Mouse (Mus musculus): ENCODE results near the gene Eef1akmt3.
"Not testable (repeated sequence)": the region's sequence is repeated elsewhere in the genome, so short reads cannot be mapped to it uniquely, and the experiment has no call there.

Eef1akmt3 gene

DNA sequence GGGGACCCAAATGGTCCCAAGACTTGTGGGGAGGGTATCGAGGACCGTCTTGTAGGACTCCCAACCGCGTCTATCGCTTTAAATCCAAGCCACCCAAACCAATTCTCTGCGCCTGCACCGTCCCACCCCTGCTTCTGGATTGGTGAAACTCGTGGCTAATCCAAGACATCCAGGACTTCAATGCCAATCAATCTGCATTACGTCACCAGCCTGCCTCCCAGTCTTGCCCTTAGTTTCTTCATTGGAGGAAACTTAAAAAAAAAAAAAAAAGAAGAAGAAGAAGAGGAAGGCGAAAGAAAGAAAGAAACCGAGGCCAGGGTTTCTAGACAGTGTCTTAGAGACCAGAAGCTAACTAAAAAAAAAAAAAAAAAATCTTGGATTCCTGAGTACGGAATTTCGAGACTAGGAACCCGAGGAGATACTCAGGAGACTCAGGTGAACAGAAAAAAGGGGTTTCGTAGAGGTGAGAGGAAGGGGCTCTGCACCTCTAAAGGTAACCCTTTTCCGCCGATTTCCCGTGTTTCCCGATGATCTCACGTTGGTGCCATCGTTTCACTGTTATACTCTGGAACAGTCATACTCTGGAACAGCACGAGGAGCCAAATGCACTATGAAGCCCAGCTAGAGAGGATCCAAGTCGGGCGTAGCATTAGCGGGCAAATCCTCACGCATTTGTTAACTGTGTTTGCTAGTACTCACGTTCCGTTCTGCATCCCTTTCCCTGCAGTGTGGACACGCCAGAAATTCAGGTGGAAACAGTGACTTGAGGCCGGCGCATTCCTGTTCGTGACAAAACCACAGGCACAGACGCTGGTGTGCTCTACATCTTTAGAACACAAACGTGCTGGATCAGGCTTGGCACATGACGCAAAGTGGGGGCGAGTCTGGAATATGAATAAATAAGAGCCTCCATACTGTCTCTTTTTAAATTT, 29.1 kb upstream of the Eef1akmt3 start, which contains the start of gene Tspan31:
TSS of gene Tspan31 (minus strand) at position 75 of the 932 bp plus-strand sequence.
- peak; percentile 90 for DNase-seq

DNA sequence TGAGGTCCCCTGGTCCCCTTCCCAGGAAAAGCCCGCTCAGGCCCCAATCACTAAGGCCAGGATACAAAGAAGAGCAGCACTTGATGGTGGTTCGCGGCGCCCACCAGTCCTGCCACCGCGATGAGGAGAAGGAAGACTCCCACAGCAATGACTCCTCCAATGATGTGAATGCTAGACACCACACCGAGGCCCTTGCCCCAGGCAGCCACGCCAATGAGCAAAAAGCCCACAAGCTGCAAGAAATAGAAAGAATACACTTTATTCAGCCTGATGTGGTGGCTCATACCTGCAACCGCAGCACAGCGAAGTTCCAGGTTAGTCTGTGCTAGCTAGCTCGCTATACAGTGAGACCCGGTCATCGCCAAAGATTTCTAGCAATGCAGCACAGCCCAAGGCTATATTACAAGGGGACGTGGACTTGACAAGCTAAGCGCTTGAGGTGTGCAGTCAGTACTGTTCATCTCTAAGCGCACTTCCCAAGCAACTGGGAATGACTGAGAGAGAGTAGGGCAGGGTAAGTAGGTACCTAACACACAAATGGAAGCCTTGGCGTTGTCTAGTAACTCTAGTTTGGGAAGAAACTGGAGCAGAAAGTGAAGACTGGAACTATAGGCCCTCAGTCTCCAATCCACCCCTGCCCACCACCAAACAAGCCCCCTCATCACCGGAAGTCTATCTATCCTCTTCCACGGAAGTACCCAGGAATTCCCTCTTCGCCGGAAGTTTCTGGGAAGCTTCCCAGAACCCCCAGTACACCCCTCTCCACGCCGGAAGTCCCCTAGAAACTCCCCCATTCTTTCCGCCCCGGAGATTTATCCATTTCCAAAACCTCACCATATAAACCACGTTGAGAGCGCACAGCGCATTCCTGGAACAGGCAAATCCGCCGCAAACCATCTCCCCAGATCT, 28.2 kb upstream of the Eef1akmt3 start:
- no peak for DNase-seq

DNA sequence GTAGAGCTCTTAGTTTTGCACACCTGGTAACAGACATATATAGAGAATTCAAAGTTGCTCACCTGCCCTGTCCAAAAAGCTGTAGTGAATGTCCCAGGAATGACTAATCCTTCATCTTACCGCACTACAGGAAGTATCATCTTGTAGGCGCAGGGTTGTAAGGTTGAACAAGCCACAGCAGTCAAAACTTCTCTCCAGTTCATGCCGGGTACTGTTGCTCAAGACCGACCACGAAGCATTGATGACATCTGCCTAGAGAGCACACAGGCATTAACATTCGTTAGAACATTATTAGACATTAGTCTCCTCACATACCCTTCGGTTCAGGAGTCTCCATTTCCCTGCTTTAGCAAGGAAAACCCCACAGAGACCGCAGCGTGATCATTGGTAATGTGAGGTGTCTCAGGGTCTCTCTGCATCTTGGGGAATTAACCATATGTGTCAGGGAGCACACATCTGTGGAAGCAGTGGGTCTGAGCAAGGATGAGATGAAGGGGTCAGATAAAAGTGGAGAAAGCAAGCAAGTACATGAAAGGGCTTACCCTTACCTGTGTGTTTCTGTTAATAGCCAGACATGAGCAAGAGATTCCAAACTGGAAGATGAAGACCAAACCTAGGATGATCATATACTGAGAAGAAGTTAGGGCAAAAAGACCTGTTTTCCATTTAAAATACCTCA, 27.2 kb upstream of the Eef1akmt3 start:
- no peak for DNase-seq

DNA sequence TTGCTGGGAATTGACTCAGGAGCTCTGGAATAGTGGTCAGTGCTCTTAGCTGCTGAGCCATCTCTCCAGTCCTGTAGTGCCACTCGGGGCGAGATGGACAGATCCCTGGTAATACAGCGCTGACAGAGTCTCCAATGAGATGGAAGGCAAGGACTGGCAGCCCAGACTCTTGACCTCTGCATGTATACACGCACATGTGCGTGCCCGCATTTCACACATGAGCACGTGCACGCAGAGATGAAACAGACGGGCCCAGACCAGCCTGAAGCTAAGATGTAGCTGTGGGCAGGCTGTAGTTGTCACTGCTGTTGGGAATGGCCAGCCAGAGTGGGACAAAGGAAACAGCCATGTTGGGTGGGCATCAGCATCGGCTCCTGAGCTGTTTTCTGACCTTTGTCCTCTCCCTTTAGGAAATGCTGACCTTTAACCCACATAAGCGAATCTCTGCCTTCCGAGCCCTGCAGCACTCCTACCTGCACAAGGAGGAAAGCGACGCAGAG, 25.3 kb upstream of the Eef1akmt3 start:
- no peak for DNase-seq

DNA sequence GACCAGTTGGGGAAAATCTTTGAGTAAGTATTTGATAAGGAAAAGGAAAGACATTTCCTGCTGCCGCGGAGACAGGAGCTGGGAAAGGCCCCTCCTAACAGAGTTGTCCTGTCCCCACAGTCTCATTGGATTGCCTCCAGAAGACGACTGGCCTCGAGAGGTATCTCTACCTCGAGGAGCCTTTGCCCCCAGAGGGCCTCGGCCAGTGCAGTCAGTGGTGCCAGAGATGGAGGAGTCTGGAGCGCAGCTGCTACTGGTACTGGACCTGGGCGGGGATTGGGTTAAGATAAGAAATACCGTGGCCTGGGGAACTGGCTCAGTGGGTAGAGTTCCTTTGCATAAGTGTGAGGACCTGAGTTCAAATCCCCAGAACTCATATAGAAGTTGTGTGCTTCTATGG, 24.7 kb upstream of the Eef1akmt3 start:
- no peak for DNase-seq

DNA sequence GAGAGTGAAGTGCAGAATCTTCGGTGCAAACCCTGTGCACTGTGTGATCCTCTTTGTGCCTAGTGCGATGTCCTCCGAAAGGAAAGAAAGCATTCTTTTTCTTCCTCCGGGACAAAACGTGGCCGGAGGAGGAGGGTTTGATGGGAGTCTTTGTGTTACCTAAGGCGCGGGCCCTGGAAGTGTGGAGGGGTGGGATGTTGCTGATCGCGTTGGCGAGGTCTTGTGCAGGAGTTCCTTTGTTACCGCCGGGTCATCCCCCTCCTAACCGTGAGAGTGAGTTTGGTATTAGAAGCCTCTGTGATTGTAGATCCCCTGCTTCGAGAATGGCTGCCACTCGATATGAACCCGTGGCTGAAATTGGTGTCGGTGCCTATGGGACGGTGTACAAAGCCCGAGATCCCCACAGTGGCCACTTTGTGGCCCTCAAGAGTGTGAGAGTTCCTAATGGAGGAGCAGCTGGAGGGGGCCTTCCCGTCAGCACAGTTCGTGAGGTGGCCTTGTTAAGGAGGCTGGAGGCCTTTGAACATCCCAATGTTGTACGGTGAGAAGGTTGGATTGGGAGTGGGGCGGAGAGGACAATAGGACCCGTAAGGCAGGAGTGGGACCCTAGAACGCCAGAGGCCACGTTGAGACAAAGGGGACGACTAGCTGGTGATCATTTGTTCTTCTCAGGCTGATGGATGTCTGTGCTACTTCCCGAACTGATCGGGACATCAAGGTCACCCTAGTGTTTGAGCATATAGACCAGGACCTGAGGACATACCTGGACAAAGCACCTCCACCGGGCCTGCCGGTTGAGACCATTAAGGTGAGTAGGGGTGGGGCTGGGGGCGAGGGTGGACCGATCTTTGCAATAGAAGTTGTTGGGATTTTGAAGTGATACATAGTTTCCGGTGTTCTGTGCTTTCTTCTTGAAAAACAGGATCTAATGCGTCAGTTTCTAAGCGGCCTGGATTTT, 22.9 kb upstream of the Eef1akmt3 start:
- DNase-seq = no peak

DNA sequence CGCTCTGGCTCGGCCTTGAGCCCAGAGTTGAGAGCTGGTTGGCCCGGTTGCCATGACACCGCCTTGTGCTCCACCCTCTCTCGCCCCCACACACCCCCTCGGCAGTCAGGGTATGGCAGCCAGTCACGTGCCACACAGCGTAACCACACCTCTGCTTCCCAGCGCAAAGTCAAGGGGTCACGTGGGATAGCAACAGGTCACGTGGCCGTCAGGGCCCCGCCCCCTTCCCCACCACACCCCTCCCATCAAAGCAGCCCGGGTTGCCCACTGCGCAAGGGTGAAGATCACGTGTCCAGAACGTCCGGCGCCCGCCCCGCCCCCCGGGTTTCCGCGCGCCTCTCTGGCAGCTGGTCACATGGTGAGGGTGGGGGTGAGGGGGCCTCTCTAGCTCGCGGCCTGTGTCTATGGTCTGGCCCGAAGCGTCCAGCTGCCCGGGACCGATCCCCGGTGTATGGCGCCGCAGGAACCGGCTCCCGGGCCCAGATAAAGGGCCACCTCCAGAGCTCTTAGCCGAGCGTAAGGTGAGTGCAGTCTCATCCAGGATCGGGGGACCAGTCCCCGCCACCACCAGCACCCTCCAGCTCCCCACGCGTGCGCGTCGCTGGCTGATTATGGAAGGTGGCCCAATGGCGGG, 22.0 kb upstream of the Eef1akmt3 start, which contains the start of gene Cdk4:
TSS of gene Cdk4 (plus strand) at position 296 of the 634 bp plus-strand sequence.
- peak; percentile 99 for DNase-seq

DNA sequence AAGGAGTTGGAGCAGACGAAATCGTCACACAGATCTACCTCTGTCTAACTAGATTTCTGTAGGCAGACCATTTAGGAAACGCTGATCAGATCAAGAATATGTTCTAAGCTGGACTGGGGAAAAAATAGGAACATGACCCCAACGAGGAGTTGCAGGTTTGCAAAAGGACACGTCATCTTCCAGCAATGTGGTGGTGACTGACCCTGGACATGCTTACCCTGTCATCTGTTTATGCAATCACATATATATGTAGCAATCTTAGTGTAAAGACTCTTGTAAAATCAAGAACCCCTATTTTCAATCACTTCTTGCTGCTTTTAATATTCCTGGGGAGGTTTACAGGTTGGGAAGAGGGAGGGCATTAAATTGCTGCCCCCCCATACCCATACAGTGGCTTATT, 21.2 kb upstream of the Eef1akmt3 start:
- no peak for DNase-seq

DNA sequence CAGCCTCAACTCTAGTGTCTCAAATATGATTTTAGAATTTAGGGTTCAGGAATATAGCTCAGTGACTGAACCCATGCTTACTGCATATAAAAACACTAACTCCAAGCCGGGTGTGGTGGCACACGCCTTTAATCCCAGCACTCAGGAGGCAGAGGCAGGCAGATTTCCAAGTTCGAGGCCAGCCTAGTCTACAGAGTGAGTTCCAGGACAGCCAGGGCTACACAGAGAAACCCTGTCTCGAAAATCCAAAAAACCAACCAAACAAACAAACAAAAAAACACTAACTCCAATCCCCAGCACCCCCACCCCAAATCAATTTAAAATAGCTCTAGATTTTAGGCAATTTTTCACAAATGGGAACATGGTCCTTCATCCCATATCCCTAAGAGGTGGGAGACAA, 20.8 kb upstream of the Eef1akmt3 start:
- DNase-seq = not testable (repeated sequence)

DNA sequence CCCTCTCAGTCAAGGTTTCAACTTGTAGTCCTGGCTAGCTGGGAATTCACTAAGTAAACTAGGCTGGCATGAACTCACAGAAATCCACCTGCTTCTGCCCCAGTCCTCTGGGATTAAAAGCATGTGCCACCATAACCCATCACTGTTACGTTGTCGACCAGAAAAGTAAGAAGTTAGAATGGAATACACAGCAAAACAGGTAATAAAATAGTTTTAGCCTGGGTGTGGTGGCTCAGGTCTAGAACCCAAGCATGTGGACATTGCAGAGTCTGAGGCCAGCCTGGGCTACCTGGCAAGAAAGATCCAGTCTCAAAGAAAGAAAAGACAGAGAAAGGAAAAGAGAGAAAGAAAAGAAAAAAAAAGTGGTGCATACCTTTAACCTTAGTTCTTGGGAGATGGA, 20.2 kb upstream of the Eef1akmt3 start:
- no peak for DNase-seq

DNA sequence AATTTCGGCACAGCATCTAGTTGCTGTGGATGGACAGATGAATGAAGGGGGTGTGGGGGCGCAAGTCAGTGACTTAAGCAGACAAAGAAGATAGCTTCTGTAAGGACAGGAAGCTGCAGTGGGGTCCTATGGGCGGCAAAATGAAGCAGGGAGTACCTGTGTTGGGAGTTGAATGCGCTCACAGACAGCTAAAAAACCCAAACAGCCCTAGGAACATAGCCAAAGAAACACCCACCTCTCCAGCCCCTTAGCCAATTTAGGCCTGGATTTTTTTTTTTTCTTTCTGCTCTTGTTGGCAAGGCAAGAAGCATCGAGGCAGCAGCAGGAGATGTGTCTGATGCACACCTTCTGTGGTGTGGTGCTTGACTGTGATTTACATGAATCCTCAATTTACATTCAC, 19.8 kb upstream of the Eef1akmt3 start:
- no peak for DNase-seq

DNA sequence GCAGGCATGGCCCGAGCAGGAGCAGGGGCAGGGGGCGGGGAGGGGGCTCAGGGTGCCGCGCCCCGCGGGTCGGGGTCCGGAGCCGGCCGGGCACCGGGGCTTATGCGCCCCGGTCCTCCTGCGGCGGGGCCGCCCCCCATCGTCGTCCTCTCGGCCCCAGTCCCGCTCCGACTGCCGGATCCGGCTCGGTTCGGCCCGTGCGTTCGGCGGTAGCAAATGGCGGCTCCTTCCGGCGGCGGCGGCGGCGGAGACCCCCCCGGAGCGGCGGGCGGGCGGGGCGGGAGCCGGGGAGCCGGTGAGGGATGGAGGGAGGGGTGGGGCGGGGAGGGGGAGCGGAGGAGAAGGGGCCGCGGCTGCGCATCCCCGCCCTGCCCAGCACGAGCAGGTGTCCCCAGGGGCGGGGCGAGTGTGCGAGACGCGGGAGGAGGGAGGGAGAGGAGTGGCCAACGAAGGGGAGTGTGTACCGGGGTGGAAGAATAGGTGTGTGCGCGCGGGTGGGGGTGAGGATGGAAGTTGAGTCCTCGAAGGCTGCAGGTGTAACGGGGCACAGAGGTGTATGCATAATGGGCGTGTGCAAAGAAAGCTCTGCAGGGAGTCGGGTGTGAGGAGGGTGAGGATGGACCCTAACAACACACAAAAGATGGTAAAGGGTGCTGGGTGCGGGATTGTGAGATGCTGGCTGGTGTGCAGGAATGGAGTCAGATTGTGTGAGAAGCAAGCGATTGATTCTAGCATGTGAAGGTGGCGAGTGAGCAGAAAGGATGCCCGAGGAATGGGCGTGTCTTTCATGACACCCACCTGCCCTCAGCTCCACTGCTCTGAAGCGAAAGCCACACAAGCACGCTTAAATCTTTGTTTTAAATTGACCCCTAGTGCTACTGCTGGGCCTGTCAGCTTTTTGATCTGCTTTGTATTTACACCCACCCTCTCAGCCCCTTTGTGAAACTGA, 18.9 kb upstream of the Eef1akmt3 start, which contains the start of gene March9:
TSS of gene March9 (minus strand) at position 217 of the 949 bp plus-strand sequence.
- DNase-seq = peak; percentile 77

DNA sequence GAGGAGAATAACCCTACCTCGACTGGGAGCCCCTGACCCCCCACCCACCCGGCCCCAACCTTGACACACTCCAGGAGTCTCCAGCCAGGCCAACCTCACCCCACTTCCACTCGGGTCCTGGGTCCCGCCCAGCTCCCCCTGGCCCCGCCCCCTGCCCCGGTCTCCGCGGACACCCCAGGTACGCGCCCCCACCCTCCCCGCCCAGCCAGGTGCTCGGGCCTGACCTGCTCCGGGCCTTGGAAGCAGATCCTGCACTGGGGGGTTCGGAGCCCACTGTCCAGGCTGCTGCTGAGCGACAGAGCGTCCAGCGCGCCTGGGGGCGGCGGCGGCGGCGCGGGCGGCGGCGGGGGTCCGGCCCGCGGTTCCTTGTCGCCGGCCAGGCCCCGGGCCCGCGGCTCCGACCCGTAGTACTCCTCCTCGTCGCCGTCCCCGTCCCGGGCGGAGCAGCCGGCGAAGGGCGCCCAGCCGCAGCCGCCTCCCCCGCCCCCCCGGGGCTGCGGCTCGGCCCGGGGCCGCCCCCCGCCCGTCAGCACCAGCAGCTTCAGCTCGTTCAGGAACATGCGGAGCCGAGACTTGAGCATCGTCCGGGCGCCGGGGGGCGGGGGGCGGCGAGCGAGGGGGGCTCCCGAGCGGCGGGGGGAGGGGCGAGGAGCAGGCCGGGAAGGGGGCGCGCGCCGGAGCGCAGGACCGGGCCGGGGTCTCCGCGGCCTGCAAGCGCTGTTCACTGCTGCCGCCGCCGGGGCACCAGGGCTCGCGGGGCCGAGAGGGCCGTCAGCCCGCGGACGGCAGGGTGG, 18.1 kb upstream of the Eef1akmt3 start:
- DNase-seq = no peak

DNA sequence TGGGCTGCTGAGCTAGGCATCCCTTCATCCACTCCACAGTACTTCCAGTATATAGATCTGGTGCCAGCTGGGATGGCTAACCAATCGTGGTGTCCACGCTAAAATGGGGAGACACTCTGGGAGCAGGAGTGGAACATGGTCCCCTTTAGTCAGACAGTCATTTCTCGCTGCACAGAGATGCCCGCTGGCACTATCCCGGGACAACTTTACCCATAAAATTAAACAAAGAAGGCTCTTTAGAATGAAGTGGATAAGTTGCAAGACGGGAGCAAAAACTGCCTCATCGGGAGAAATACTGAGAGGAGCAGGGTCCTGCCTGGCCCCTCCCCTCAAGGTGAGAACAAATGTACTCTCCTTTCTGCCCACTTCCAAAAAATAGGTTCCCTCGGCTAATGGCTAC, 17.4 kb upstream of the Eef1akmt3 start:
- DNase-seq = no peak

DNA sequence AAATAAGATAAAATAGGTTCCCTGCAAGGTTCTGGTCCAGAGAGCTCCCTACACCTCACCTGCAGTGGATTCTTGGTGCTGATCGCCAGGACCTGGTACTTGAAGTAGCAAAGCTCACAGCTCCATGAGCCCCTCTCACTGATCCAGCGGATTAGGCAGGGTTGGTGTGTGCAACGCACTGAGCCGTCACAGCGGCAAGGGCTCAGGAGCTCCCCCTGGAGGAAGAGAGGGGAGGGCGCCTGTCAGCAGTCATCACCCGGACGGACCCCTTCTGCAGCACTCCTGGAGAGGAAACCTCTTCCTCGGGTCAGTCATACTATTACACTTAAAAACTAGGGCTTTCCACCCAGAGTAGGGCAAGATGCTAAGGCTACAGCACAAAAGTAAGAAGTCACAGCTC, 16.8 kb upstream of the Eef1akmt3 start:
- peak; percentile 72 for DNase-seq

DNA sequence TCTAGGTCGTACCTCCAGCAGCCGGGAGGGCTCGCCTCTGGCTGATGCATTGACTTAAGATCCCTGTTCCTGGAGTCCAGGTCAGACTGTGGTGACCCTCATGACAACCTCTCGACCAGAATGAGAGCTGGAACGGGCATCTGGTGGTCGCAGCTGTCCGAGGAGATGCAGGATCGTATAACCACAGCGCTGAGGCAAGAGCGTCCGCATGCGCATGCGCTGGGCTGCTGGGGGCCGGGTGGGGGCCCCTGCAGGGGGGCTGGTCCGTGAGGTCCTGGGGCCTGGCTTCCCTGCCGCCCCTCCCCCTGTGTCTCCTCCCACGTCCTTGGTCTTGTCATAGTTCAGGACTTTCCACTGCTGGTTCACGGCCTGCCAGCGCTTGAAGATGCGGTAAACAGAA, 15.2 kb upstream of the Eef1akmt3 start:
- no peak for DNase-seq

DNA sequence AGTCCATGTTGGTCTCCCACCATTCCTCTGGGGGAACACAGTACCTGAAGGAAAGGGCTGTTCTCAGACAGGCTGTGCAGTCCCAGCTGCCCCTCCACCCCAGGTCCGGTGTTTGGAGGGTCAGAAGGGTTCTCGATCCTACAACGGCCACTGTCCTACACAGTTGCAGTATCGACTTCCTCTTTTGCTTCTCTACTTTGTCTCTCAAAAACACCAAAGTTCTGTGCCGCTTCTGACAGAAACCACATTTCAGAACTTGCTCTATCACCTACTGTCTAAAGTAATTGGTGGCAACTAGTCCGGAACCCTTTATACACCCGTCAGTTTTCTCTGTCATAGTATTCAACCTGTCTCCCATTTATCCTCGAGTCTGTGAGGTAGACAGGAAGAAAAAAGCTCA, 14.1 kb upstream of the Eef1akmt3 start:
- DNase-seq = no peak

DNA sequence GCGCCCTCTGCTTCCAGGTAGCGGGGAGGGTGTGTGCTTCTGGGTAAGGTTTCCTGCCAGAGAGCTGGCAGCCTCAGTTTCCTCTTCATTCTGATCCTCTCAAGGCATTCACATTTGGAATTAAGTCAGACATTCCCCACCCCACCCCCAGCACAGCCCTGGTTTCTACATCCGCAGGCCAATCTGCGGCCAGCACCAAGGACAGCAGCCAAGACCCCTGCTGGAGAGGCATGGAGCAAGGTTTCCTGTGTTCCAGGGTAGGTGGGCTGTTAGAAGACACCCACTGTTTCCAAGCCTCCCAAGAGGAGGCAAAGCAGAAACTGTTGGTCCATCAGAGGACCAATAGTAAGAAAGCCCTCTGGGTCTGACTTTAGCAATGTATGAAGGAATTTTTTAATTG, 13.3 kb upstream of the Eef1akmt3 start:
- no peak for DNase-seq

DNA sequence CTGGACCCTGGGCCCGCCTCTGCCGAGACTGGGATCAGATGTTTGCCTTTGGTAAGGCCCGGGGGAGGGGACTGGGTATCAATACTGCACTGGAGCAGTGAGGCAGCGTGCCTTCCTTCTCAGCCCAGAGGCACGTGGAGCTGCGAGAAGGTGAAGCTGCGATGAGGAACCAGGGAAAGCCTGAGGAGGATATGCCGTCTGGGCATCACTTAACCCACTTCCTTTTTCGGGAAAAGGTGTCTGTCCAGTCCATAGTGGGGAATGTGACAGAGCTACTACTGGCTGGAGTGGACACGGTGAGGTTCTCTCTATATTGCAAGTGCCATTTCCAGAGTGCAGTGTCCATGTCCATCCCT, 8.8 kb upstream of the Eef1akmt3 start:
- DNase-seq = no peak

Data from right cerebral cortex, postnatal 25 days (tissue).